Mouse (Mus musculus): ENCODE measurements around the gene Enpp6. TPM values are rescaled to one million over a fixed set of nuclear protein-coding genes. Genes with fewer than 3 reads are reported as not detected.

Gene Enpp6
- polyA plus RNA-seq (2012; rRNA removed; ENCODE audit: low replicate concordance) = 1.3 and 2.2 TPM in 2 replicates

GRCm38 (mm10) chr8:46986386-46987140 lies at the start of gene Enpp6:
Gene Enpp6, plus strand, starts transcription at chr8:46986887.

Other genes starting within 250 kb of the Enpp6 start
- gene Irf2, start 247.2 kb upstream of the Enpp6 start, polyA plus RNA-seq (2012; rRNA removed; ENCODE audit: low replicate concordance) = 16.8 and 19.8 TPM in 2 replicates